Mouse (Mus musculus) liver, embryonic 11.5 days (tissue): ENCODE data around the gene Cldn22. TPM values are rescaled to one million over a fixed set of nuclear protein-coding genes. Genes with fewer than 3 reads are reported as not detected.

Experiments
- ATAC-seq: fragments of 200-750 bp; cut with Nextera tagmentation; replicated peaks from 2 replicates; pipeline ENCODE4 v1.8.0; 2017; ENCODE audit warnings: moderate number of reproducible peaks, mild to moderate bottlenecking, moderate TSS enrichment, moderate library complexity; ENCODE audit not compliant: low FRiP score
- DNase-seq: peaks from one replicate; pipeline ENCODE4 v3.0.0-alpha.2; 2017; ENCODE audit warnings: low spot score
- H3K27ac ChIP-seq: fragments of 300-500 bp; sonication (generic); 2 replicates; pipeline ENCODE4 v1.5.1; 2014; ENCODE audit warnings: mild to moderate bottlenecking, low read depth, low read length, control low read depth
- H3K27me3 ChIP-seq: fragments of 300-500 bp; sonication (generic); replicated peaks from 2 replicates; pipeline ENCODE4 v1.6.1; 2014; ENCODE audit warnings: low read length, mixed read lengths; ENCODE audit not compliant: control insufficient read depth, insufficient read depth
- H3K36me3 ChIP-seq: fragments of 300-500 bp; sonication (generic); 2 replicates; pipeline ENCODE4 v1.6.1; 2014; ENCODE audit warnings: mild to moderate bottlenecking, low read length, moderate library complexity, mixed read lengths; ENCODE audit not compliant: control insufficient read depth, insufficient read depth
- H3K4me1 ChIP-seq: fragments of 300-500 bp; sonication (generic); replicated peaks from 2 replicates; pipeline ENCODE4 v1.6.1; 2014; ENCODE audit warnings: low read length, mixed read lengths; ENCODE audit not compliant: control insufficient read depth, insufficient read depth
- H3K4me2 ChIP-seq: fragments of 300-500 bp; sonication (generic); 2 replicates; pipeline ENCODE4 v1.6.1; 2014; ENCODE audit warnings: mild to moderate bottlenecking, control low read depth, moderate library complexity
- H3K4me3 ChIP-seq: fragments of 300-500 bp; sonication (generic); 2 replicates; pipeline ENCODE4 v1.5.1; 2014; ENCODE audit warnings: low read depth, low read length, control low read depth
- H3K9ac ChIP-seq: fragments of 300-500 bp; sonication (generic); 2 replicates; pipeline ENCODE4 v1.6.1; 2014; ENCODE audit warnings: low read depth, low read length, control low read depth
- H3K9me3 ChIP-seq: fragments of 300-500 bp; sonication (generic); 2 replicates; pipeline ENCODE4 v1.6.1; 2016; ENCODE audit warnings: low read length, inconsistent platforms, mixed read lengths; ENCODE audit not compliant: control insufficient read depth
- WGBS: fragments of 180-500 bp; shearing (Covaris S2); extraction: QIAGEN DNeasy Blood & Tissue Kit; methylation state at CpG from one replicate; pipeline ENCODE4 v1.1.7; 2014; 5-methylcytosine and 5-hydroxymethylcytosine counted together
- polyA plus RNA-seq: library from polyadenylated mRNA; unstranded; fragments of >200 nt; fragmentation: Nextera tagmentation; extraction: Ambion mirVana; gene quantifications from 2 replicates; pipeline ENCODE4 v1.2.1, GENCODE M21; 2014

Gene Cldn22
- polyA plus RNA-seq, 1 experiment from 2014 or later: not detected

DNA sequence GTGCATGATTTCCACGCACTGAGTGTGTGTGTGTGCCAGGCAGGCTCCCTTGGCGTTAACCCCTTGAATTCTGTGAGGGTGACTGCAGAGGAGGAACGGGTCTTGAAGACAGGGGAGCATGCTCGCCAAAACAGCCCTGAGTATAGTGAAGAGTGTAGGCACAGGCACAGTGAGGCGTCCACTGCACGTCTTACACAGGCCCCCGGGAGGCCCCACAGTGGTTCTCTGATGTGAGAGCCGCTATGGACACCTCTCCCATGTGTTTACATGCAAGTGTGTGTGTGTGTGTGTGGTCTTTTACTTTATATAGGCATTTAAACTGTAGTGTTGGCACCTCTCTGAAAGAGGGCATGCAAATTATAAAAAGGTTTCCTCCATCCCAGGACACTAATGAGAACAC lies 42.3 kb downstream of the Cldn22 start:
- H3K4me2 ChIP-seq: no peak overlapping the region
- no peak overlapping the region for H3K9ac ChIP-seq
- no peaks in the 10 kb centered on the region for H3K4me1 ChIP-seq
- H3K9me3 ChIP-seq: no peaks in the 10 kb centered on the region
- H3K4me3 ChIP-seq: no peak overlapping the region
- no peak for ATAC-seq
- no peaks in the 10 kb centered on the region for H3K27me3 ChIP-seq
- DNase-seq: no peak
- peaks cover 9% of the 10 kb centered on the region; the same call in 1 of the 2 replicates for H3K36me3 ChIP-seq
- WGBS: 85% methylated on average over 8 of the region's 8 CpGs
- no peak overlapping the region for H3K27ac ChIP-seq

GRCm38 (mm10) chr8:47867067-47867466 lies 42.8 kb downstream of the Cldn22 start:
- Histone ChIP-seq H3K36me3 (peaks cover 9% of the 10 kb centered on the region; the same call in 1 of the 2 replicates), H3K9ac (no peak overlapping the region), H3K27me3 (no peaks in the 10 kb centered on the region), H3K27ac (no peak overlapping the region), H3K4me2 (no peak overlapping the region), H3K9me3 (no peaks in the 10 kb centered on the region), H3K4me1 (no peaks in the 10 kb centered on the region), H3K4me3 (no peak overlapping the region)
- 0 out of 2 replicates have a peak, but pooled peaks have one; percentile 39 for ATAC-seq
- WGBS: 37% methylated on average over 8 of the region's 8 CpGs
- peak; percentile 68 for DNase-seq

- H3K27ac ChIP-seq: no peak overlapping the region
- peaks cover 5% of the 10 kb centered on the region; the same call in 1 of the 2 replicates for H3K36me3 ChIP-seq
- 48% methylated on average over 13 of the region's 13 CpGs for WGBS
- no peak overlapping the region for H3K4me3 ChIP-seq
- no peak overlapping the region for H3K4me2 ChIP-seq
- H3K9me3 ChIP-seq: no peaks in the 10 kb centered on the region
- H3K27me3 ChIP-seq: no peaks in the 10 kb centered on the region
- no peak for DNase-seq
- H3K9ac ChIP-seq: no peak overlapping the region
- ATAC-seq: peak; percentile 41
- H3K4me1 ChIP-seq: no peaks in the 10 kb centered on the region
Measured at GRCm38 (mm10) chr8:47872361-47873107, 48.3 kb downstream of the Cldn22 start.

DNA sequence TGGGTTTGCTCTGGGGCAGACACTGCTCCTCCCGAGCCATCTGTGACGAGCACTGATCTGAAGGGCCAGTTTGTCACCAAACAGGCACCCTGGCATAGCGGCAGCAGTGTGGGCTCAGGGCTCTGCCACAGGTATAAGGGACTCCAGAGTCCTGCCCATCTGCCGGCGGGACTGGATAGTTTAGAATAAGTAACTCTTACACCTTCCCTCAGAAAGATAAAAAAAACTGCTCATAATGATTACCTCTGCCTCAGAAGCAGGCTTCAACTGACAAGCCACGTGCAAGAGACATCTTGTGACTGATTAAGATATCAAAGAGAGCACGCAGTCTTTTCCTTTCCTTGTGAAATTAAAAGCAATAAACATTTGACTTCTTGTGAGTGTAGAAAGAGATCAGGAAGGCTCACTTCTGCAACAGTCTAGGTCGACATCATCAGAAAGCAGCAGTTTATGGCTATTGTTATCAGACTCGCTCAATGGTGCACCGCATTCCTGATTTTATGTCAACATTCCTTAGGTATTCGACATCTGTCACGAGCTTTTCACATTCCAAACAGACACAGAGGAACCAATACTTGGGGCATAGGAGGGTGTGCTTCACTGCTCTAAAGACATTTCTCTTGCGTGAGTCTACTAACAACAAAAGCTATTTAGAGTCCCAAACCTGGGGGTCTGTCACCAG lies 50.4 kb downstream of the Cldn22 start:
- H3K4me1 ChIP-seq: no peaks in the 10 kb centered on the region
- peaks cover 3% of the 10 kb centered on the region; the same call in 1 of the 2 replicates for H3K36me3 ChIP-seq
- no peaks in the 10 kb centered on the region for H3K27me3 ChIP-seq
- H3K9me3 ChIP-seq: no peaks in the 10 kb centered on the region
- H3K4me3 ChIP-seq: no peak overlapping the region
- no peak overlapping the region for H3K27ac ChIP-seq
- 70% methylated on average over 13 of the region's 13 CpGs for WGBS
- H3K4me2 ChIP-seq: no peak overlapping the region
- DNase-seq: no peak
- no peak for ATAC-seq
- no peak overlapping the region for H3K9ac ChIP-seq

Other genes starting within 250 kb of the Cldn22 start
- gene Ing2, start 148.9 kb upstream of the Cldn22 start, polyA plus RNA-seq: 10.8 and 12.6 TPM in 2 replicates
- gene Cdkn2aip, start 110.5 kb upstream of the Cldn22 start, polyA plus RNA-seq: 22.2 and 27.9 TPM in 2 replicates
- not detected in 2 replicates for gene Cldn24, start 2.3 kb upstream of the Cldn22 start, polyA plus RNA-seq
- 6.2 and 7.3 TPM in 2 replicates for gene Wwc2, start 166.4 kb downstream of the Cldn22 start, polyA plus RNA-seq